Mouse (Mus musculus) intestine, embryonic 14.5 days (tissue): ENCODE results near the gene Anks3. TPM values are rescaled to one million over a fixed set of nuclear protein-coding genes. Genes with fewer than 3 reads are reported as not detected.

Source experiments
- ATAC-seq: fragments of 200-750 bp; cut with Nextera tagmentation; replicated peaks from 2 replicates; pipeline ENCODE4 v1.8.0; 2017; ENCODE audit warnings: low read depth, moderate number of reproducible peaks, moderate TSS enrichment, moderate library complexity; ENCODE audit not compliant: low FRiP score, low TSS enrichment
- DNase-seq: peaks from one replicate; pipeline ENCODE4 v3.0.0-alpha.2; 2018; ENCODE audit warnings: low spot score
- H3K27ac ChIP-seq: fragments of 300-500 bp; sonication (generic); 2 replicates; pipeline ENCODE4 v1.5.1; 2014; ENCODE audit warnings: low read depth, mild to moderate bottlenecking, control low read depth
- H3K27me3 ChIP-seq: fragments of 300-500 bp; sonication (generic); replicated peaks from 2 replicates; pipeline ENCODE4 v1.6.1; 2014; ENCODE audit warnings: low read length, control low read depth; ENCODE audit not compliant: control insufficient read depth, insufficient read depth
- H3K36me3 ChIP-seq: fragments of 300-500 bp; sonication (generic); 2 replicates; pipeline ENCODE4 v1.6.1; 2014; ENCODE audit warnings: low read length, control low read depth; ENCODE audit not compliant: control insufficient read depth, insufficient read depth
- H3K4me1 ChIP-seq: fragments of 300-500 bp; sonication (generic); replicated peaks from 2 replicates; pipeline ENCODE4 v1.6.1; 2014; ENCODE audit warnings: low read length, control low read depth, mixed read lengths; ENCODE audit not compliant: control insufficient read depth, insufficient read depth
- H3K4me2 ChIP-seq: fragments of 300-500 bp; sonication (generic); 2 replicates; pipeline ENCODE4 v1.6.1; 2014; ENCODE audit warnings: low read length
- H3K4me3 ChIP-seq: fragments of 300-500 bp; sonication (generic); 2 replicates; pipeline ENCODE4 v1.5.1; 2014; ENCODE audit warnings: low read depth, low read length, control low read depth, mixed read lengths
- H3K9ac ChIP-seq: fragments of 300-500 bp; sonication (generic); 2 replicates; pipeline ENCODE4 v1.6.1; 2014; ENCODE audit warnings: mild to moderate bottlenecking, low read length
- H3K9me3 ChIP-seq: fragments of 300-500 bp; sonication (generic); 2 replicates; pipeline ENCODE4 v1.6.1; 2016; ENCODE audit warnings: low read length, control low read depth; ENCODE audit not compliant: control insufficient read depth
- WGBS: fragments of 180-500 bp; shearing (Covaris S2); extraction: QIAGEN DNeasy Blood & Tissue Kit; methylation state at CpG from one replicate; pipeline ENCODE4 v1.1.7; 2014; 5-methylcytosine and 5-hydroxymethylcytosine counted together
- polyA plus RNA-seq: library from polyadenylated mRNA; unstranded; fragments of >200 nt; fragmentation: Nextera tagmentation; extraction: Ambion mirVana; gene quantifications from 2 replicates; pipeline ENCODE4 v1.2.1, GENCODE M21; 2014

Gene Anks3
- polyA plus RNA-seq, result 45.0 and 51.7 TPM in 2 replicates

DNA sequence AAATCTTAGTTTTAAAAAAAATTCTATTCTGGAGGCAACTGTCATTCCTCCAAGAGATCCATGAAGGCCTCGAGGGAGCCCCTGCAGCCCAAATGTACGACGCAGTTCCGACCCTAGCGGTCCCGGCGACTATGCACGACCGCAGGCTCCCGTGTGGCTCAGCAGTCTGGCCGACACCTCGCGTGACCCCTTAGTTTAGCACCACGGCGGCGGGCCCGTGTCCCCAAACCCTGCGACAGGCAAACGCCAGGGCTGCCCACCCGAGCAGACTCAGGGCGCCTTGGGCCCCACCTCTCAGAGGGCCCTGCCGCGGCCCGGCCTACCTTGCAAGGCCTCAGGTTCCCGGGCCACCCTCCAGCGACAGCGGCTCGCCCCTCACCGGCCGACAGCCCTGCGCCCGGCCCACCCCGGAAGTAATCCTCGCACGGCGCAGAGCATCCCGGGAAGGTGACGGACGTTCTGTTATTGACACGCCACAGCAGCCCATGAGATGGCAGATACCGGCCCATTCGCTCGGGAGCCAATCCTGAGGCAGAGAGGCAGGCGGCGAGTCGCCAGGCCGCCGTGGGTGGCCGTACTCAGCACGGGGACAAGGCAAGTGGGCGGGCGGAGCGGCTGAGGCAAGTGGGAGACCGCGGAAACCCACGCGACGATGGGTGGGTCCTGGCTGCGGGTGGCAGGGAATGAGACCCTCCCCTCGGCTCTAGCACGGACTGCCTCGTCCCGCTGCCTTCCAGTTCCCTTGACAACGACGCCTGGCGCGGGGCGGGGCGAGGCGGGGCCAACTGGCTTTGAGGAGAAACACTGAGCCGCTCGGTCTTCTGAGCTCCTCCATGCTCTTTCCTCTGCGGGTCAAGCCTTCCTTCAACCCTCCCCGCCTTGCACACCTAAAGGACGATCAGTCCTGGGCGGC lies at the start of gene Anks3:
TSS of gene Anks3 (minus strand) at position 409 of the 913 bp plus-strand sequence.
- DNase-seq (peak; percentile 96), ATAC-seq (peak; percentile 98)
- peak within 1 kb of the TSS; percentile 75 for H3K9ac ChIP-seq
- H3K27ac ChIP-seq, result peak within 1 kb of the TSS; percentile 57
- H3K4me2 ChIP-seq, result peak within 1 kb of the TSS; percentile 77
- H3K36me3 ChIP-seq, result 0 out of 2 replicates have a peak, but pooled peaks cover 4% of the 10 kb centered on the region
- H3K9me3 ChIP-seq, result no peaks in the 10 kb centered on the region
- 0 out of 2 replicates have a peak, but pooled peaks cover 17% of the 10 kb centered on the region for H3K4me1 ChIP-seq
- H3K4me3 ChIP-seq, result peak within 1 kb of the TSS; percentile 91
- under 1% methylated on average over 72 of the region's 76 CpGs for WGBS
- H3K27me3 ChIP-seq, result no peaks in the 10 kb centered on the region

DNA sequence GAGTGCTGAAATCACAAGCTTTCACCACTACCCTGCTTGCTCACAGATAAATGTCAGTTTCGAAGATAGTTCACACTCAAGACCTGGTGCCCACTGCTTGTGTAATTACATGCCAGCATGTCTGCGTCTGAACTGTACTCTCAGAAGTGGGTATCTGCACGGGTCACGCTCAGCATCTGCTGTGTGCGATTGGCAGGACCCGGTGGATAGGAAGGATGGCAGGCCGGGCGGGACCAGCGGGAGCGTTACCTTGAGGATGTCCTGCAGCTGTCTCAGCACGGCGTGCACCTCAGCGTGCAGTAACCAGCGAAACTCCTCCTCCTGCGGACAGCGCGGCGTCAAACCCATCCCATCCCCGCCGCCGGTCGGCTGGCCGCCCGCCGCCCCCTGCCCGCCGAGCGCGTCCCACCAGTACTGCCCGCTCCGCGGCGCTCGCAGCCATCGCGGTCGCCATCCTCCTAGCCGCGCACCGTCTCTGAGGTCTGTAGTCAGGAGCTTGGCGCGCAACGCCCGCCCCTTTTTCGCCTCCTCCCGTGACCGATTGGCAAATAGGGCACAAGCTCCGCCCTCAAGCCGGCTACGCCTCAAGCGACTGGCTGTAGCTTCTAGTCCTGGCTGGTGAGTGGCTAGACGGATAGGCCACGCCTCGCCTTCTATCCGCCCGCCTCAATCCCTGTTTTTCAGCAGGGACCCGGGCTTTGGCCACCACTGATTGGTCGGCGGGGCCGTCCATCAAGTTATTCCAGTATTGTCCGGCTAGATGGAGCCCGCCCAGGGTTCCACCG lies 49.2 kb upstream of the Anks3 start, which contains the start of gene Rogdi:
TSS of gene Rogdi (minus strand) at position 500 of the 785 bp plus-strand sequence.
- ATAC-seq, result peak; percentile 99
- Histone ChIP-seq H3K4me3 (peak within 1 kb of the TSS; percentile 73), H3K27me3 (no peaks in the 10 kb centered on the region), H3K9me3 (no peaks in the 10 kb centered on the region), H3K4me2 (peak within 1 kb of the TSS; percentile 67), H3K4me1 (peaks cover 10% of the 10 kb centered on the region), H3K36me3 (peaks cover 51% of the 10 kb centered on the region), H3K9ac (peak within 1 kb of the TSS; percentile 67), H3K27ac (peak within 1 kb of the TSS; percentile 51; the same call in 1 of the 2 replicates)
- WGBS, result under 1% methylated on average over 56 of the region's 63 CpGs
- peak; percentile 99 for DNase-seq

DNA sequence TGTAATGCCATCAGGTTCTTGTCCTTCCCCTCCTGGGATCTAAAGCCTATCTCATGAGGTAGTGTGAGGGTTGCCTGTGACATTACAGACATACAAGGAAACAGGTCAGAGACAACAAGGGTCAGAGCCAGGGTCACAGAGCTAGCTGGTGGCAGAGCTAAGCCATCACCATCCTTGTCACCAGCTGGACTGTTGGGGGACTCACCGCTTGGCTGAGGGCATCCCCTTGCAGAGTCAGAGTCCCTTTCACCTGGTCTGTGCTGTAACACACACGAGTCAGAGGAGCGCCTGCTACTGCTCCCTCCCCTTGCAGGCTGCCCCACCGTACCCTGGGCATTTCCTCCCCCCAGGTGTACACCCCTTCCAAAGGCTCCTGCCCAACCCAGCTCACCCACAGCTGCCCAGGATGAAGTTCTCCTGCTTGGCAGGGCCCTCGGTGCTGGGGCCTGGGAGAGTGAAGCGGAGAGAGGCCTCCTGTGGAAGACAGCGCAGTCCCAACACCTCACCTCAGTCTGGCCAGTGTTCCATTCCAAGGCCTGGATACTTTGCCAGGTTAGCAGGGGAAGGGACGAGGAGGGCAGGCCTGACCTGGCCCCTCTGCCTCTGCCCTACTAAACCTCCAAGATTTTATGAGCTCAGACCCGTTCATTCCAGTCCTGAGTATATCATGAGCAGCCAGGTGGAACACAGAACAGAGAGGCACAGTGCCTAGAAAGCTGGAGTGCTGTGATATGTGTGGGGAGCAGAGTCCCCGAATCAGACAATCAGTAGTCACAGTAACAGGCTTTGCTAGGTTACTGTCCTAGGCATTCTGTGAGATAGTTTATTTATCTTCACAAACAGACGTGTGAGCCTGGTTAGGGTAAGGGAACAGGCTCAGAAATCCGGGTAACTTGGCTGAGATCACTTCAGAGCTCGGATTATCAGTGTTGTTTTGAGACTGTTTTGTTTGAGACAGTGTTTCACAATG lies 48.3 kb upstream of the Anks3 start:
- no peaks in the 10 kb centered on the region for H3K9me3 ChIP-seq
- H3K9ac ChIP-seq, result peak overlapping the region; percentile 67
- H3K27ac ChIP-seq, result 0 out of 2 replicates have a peak overlapping the region, but pooled peaks have one; percentile 51
- ATAC-seq, result no peak
- WGBS, result 44% methylated on average over 13 of the region's 13 CpGs
- H3K36me3 ChIP-seq, result peaks cover 42% of the 10 kb centered on the region
- peak overlapping the region; percentile 73 for H3K4me3 ChIP-seq
- H3K27me3 ChIP-seq, result no peaks in the 10 kb centered on the region
- H3K4me1 ChIP-seq, result peaks cover 10% of the 10 kb centered on the region
- H3K4me2 ChIP-seq, result peak overlapping the region; percentile 67
- no peak for DNase-seq

DNA sequence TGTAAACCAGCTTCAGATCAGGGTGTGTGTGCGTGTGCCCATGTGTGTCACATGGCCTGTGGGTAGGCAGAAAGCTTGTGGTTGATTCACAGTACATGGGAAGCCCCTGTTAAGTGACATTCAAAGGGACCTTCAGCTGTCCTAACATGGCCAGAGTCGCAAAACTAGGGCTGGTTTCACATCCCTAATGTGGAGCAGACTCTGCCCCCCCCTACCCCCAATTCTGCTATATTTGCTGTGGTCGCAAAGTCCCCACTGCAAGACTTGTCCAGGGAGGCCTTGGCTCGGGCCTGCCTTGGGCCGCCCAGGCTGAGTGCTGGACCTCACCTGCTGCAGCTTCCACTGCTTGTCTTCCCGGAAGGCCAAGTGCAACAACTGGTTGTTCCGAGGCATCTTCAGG lies 47.3 kb upstream of the Anks3 start:
- no peak overlapping the region for H3K9ac ChIP-seq
- peaks cover 32% of the 10 kb centered on the region for H3K36me3 ChIP-seq
- ATAC-seq (no peak), DNase-seq (no peak)
- H3K9me3 ChIP-seq, result no peaks in the 10 kb centered on the region
- H3K4me3 ChIP-seq, result no peak overlapping the region
- WGBS, result 90% methylated on average over 7 of the region's 7 CpGs
- no peak overlapping the region for H3K4me2 ChIP-seq
- H3K27ac ChIP-seq, result no peak overlapping the region
- no peaks in the 10 kb centered on the region for H3K27me3 ChIP-seq
- peaks cover 10% of the 10 kb centered on the region for H3K4me1 ChIP-seq

DNA sequence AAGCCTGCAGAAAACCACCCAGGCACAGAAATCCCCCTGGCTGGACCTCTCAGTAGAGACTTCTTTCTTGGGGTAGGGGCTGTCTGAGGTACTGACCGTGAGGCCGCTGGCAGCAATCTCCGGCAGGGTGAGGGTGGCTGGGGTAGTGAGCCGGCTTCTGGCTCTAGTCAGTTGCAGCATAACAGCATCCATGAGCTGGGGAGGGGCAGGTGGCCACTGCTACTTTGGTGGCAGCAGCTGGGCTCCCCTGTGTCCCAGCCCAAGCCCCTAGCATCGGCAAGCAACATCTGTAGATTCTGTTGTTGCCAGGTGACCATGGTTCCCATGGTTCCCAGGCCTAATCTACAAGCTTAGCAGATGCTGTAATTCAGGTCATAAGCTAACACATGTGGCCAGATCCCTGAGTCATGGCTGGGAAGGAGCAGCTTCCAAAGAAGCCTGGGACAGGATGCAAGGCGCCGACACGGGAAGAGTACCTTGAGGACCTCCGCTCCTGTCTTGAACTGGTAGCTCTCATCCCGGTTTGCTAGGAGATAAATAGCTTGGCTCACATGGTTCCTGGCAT lies 46.4 kb upstream of the Anks3 start:
- no peak overlapping the region for H3K4me2 ChIP-seq
- ATAC-seq (no peak), DNase-seq (no peak)
- H3K27me3 ChIP-seq, result no peaks in the 10 kb centered on the region
- peaks cover 10% of the 10 kb centered on the region for H3K4me1 ChIP-seq
- H3K9me3 ChIP-seq, result no peaks in the 10 kb centered on the region
- peaks cover 23% of the 10 kb centered on the region for H3K36me3 ChIP-seq
- 90% methylated on average over 10 of the region's 10 CpGs for WGBS
- no peak overlapping the region for H3K4me3 ChIP-seq
- no peak overlapping the region for H3K27ac ChIP-seq
- no peak overlapping the region for H3K9ac ChIP-seq

DNA sequence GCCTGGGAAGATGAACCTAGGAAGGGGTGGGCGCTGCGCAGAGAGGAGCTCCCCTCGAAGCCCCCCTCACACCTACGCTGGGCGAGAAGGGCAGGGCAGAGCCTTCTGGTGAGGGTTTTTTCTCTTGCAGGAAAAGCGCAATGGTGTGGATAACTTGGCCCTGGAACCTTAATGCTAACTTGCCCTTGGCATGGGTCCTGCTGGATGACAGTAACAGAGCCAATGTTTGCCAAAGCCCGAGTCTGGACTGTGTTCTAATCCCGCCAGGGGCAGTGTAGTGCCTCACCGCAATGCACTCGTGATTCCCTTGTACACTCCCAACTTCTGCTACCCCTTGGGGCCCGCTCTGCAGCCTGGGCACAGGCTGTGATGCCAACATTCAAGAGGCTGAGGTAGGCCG lies 44.1 kb upstream of the Anks3 start:
- WGBS, result 70% methylated on average over 12 of the region's 12 CpGs
- H3K4me3 ChIP-seq, result 0 out of 2 replicates have a peak overlapping the region, but pooled peaks have one; percentile 25
- no peak overlapping the region for H3K27ac ChIP-seq
- DNase-seq (no peak), ATAC-seq (no peak)
- H3K9ac ChIP-seq, result no peak overlapping the region
- H3K4me1 ChIP-seq, result peaks cover 10% of the 10 kb centered on the region
- no peaks in the 10 kb centered on the region for H3K9me3 ChIP-seq
- H3K36me3 ChIP-seq, result peaks cover 11% of the 10 kb centered on the region; the same call in 1 of the 2 replicates
- H3K27me3 ChIP-seq, result no peaks in the 10 kb centered on the region
- peak overlapping the region; percentile 33 for H3K4me2 ChIP-seq

DNA sequence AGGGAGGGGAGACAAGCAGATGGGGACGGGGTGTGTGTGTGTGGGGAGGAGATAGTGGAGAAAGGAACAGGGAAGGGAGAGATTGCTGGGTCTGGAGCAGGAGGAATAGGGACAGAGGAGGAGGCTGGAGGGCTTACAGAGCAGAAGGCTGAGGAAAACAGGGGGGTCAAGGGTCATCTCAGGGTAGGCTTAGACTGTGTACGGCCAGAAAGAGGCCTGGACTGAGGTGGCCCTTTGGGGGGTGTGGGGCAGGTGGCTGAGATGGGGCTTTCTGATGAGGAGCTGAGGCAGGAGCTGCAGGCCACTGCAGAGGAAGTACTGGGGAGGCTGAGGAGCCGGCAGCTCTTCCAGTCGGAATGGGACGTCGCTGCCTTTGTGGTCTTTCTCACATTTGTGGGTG lies 43.5 kb upstream of the Anks3 start:
- Histone ChIP-seq H3K27ac (peak overlapping the region; percentile 43; the same call in 1 of the 2 replicates), H3K4me2 (peak overlapping the region; percentile 33), H3K4me3 (peak overlapping the region; percentile 25), H3K9ac (no peak overlapping the region), H3K9me3 (no peaks in the 10 kb centered on the region), H3K4me1 (peaks cover 6% of the 10 kb centered on the region), H3K27me3 (no peaks in the 10 kb centered on the region), H3K36me3 (peaks cover 11% of the 10 kb centered on the region; the same call in 1 of the 2 replicates)
- DNase-seq (no peak), ATAC-seq (peak; percentile 51)
- 28% methylated on average over 6 of the region's 6 CpGs for WGBS
